Mouse (Mus musculus) heart, postnatal 0 days (tissue): Measurements from ENCODE around the gene Ankmy1.
A peak's percentile ranks its signal among the peaks of the same experiment; 100 is the strongest.

Source experiments
- CTCF ChIP-seq: IDR thresholded peaks from 2 replicates; pipeline ENCODE4 v1.5.1; 2016; ENCODE audit warnings: antibody characterized with exemption, control low read depth, low read depth
- EP300 ChIP-seq: IDR thresholded peaks from 2 replicates; pipeline ENCODE4 v1.6.1; 2016; ENCODE audit warnings: antibody characterized with exemption, low read depth

DNA sequence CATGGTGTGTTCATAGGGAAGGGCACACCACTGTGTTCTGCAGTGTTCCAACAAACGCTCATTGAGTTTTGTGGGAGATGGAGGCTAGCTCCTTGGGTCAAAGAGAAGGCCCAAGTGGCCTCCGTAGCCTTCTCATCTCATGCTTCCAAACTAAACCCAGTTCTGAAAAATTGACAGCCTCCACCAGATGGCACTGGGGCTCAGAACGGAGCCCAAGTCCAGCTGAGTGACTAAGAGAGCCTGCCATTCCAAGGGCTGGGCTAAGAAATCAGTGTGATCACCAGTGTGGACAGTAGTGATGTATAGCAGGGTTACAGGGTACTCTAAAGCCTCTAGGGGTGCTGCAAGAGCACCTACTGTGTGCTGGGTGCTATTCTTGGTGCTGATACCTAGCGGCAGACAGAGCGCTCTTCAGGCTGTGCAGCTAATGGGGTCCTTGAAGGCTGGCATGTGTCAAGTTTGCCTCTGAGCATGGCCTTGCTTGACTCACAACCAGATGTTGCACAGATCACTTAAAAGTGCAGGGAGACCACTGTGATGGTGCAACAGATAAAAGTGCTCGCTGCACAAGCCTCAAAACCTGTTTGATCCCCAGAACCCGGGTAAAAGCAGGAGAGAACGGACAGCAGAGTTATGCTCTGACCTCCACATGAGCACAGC lies 62.3 kb downstream of the Ankmy1 start:
- peak; percentile 45 for TF ChIP-seq CTCF
- TF ChIP-seq EP300, result no peak
